Mouse (Mus musculus) heart, adult 18-20 months (tissue): ENCODE data around the gene Sh2d1b2. TPM values are rescaled to one million over a fixed set of nuclear protein-coding genes. Genes with fewer than 3 reads are reported as not detected.
A peak's percentile ranks its signal among the peaks of the same experiment; 100 is the strongest.
"Not testable (repeated sequence)": the region's sequence is repeated elsewhere in the genome, so short reads cannot be mapped to it uniquely, and the experiment has no call there.

Experiments used
- DNase-seq, 2 experiments: peaks; one replicate each; pipeline ENCODE4 v3.0.0; 2021 to 2022; ENCODE audit warnings: mixed read lengths in 1 of 2
- long read RNA-seq, 2 experiments: library from polyadenylated mRNA; stranded (forward); transcript quantifications; one replicate each; pipeline ENCODE4 v2.0.0; 2021
- total RNA-seq, 2 experiments: library from RNA; stranded (reverse); gene quantifications; 2 replicates each; pipeline ENCODE4 v1.2.3; 2021

Sh2d1b2 gene
- not detected for total RNA-seq
- long read RNA-seq, experiment 1 = 0 reads
- long read RNA-seq, experiment 2 = 0 reads

DNA sequence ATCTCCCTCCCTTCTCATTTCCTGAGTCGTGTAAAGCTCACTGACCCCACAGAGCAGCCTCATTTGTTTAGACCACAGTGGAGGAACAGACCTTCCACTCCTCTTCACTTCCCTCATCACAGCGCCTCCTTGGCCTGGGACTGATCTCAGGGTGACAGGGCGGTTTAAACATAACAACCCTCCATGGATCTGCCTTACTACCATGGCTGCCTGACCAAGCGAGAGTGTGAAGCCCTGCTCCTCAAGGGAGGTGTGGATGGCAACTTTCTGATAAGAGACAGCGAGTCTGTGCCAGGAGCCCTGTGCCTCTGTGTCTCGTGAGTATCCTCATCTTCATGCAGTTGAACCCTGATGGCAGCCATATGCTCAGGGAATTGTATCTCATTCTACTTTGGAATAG is at the start of gene Sh2d1b2:
Gene Sh2d1b2, plus strand, starts transcription at position 62 of the 400 bp plus-strand sequence.
- not testable (repeated sequence) for DNase-seq

DNA sequence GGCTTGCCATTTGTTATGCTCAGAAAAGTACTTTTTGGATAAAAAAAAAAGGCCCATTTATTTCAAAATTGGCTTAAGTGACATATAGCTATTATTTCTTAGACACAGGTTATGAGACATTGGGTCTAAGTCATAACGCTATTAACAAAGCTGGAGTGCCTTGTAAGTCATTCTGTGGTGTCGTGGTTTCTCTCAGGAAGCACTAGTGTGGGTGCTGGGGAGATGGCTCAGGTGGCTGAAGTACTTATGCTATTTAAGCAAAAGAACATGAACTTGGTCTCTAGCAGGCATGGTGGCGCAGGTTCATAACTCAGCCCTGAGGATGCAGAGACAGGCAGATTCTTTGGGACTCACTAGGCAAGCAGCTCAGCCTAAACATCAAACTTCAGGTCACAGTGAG is 47.4 kb upstream of the Sh2d1b2 start:
- no peak for DNase-seq

DNA sequence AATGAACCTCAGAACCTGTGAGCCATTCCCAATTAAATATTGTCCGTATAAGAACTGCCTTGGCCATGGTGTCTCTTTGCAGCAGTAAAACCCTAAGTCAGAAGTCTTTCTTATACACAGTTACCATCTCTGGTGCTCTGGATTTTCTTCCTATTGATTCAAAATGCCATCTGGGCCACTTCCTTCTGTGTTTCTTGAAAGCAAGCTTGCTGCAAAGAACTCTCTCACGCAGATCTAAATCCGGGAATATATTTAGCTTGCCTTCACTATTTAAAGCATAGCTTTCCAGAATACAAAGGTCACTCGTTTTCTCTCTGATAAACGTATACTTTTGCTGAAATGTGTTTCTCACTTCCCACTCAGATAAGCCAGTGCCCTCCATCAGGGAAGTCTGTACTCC is 46.0 kb upstream of the Sh2d1b2 start:
- DNase-seq = no peak

DNA sequence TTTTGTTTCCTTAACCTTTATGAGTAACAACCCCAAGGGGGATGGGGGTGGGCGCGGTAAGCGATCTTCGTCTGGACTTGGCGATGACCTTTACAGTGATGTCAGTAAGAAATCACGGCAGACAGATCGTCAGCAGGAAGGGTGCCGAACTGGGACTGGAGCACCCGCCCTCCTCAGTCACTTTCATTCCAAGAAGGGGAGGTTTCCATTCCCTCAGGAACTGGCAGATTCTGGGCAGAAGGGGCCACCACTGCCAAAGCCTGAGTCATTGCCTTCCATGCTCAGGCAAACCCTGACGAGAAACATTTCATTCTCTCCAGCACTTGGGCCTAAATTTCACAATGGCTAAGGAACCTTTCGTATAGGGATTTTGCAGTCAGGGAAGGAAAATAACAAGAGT is 43.9 kb upstream of the Sh2d1b2 start:
- peak; percentile 83 to 87 for DNase-seq

DNA sequence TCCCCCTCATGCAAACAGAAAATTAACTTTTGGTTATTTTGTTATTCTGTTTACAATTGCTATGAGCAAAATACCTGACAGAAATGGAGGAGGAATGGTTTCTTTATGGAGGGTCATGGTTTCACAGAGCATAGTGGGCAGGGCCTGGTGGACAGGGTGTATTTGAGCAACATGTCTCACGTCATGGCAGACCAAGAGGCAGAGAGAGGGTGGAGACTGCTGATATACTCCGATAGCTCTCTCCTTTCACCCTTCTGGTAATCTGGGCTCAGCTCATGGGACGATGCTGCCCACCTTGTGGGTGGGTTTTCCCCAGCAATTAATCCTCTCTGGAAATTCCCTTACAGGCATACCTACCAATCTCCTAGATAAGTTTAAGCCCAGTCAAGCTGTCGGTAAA is 42.3 kb upstream of the Sh2d1b2 start:
- DNase-seq = no peak

DNA sequence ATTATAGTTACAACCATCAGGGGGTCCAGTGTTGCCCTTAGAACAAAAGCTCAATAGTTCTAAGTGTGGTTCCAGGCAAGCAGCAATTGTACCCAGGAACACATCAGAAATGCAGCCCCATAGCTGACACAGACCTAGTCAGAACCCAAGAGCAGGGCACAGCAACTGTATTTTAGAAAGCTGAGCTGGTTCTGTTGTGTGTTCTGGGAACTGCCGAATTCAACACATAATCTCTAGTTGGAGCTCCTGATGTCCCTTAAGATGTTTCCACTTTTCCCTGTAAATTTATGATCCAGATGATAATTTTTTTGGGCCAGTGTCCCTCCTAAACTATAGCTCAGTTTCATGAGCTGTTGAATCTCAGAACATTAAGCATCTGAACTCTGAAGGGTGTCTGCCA is 40.6 kb upstream of the Sh2d1b2 start:
- DNase-seq = no peak

DNA sequence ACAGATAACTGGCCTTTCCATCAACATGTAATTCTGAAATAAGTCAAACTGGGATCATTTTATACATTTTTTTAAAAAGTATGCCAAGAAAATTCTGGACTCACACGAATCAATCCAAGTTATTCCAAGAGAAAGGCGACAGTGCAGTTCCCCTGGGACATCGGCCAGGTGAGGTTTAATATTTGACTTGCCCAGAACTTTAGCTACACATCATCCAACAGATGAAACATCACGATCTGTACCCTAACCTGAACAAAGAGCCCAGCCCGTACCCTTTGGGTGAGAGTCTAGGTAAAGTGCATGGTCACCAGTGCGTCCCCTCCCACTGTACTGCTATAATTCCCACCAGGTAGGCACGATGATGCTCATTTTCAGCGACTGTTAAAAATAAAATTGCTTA is 36.3 kb upstream of the Sh2d1b2 start:
- no peak for DNase-seq

DNA sequence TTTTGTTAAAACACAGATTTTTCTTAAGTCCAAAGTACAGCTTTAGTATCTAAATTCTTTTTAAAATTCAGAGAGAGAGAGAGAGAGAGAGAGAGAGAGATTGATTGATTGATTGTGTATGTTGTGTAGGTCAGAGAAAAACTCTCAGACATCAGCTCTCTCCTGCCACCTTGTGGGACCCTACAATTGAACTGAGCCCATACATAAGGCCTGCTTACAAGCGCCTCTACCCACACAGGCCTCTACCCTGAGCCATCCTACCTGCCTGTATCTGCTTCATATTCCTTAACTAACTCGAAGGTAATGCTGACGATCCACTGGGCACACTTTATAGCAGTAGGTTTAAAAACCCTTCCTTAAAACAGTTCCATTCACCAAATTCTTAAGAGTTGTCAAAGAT is 32.2 kb upstream of the Sh2d1b2 start:
- DNase-seq = peak; percentile 16 to 63

DNA sequence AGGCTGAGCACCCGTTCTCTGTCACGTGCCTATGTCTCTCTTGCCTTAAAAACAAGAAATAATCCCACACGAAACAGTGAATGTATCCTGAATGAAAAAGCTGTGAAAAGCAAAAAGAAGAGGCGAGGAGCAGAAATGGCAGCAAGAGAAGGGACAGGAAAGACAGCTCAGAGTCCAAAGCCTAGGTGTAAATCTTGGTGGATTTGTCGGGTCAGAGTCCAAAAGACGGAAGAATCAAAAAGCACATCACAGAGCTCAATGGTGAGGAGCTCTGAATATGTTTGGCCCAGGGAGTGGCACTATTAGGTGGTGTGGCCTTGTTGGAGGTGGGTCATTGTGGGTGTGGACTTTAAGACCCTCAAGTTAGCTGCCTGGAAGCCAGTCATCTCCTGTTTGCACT is 26.2 kb upstream of the Sh2d1b2 start:
- no peak for DNase-seq

DNA sequence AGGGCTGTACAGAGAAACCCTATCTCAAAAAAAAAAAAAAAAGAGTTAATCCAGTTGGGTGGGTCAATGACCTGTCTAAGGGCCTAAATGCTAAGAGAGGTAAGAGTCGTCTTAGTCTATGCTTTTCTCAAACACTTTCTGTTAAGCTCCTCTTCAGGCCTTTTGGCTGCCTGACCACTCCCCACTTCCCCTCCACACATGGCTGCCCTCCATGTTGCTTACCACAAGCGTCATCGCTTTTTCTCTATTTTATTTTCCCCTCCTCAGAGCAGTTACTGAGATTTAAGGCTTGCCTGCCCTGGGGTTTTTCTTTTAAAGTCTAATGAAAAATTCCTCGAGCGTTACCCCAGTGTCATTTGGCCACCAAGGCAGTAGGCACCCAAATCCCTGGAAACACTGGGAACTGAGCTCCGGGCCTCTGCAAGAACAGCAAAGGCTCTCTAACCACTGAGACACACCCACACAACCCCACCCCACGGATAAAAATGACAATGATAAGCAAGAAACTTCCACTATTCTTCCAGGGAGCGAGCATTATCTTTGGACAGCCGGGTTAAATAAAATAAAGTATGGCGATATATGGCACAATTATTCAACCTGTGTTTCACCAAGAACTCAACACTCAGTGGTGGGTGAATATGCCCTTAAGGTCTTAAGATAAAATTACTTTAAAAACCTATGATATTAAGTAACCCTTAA is 19.2 kb upstream of the Sh2d1b2 start:
- DNase-seq = no peak

DNA sequence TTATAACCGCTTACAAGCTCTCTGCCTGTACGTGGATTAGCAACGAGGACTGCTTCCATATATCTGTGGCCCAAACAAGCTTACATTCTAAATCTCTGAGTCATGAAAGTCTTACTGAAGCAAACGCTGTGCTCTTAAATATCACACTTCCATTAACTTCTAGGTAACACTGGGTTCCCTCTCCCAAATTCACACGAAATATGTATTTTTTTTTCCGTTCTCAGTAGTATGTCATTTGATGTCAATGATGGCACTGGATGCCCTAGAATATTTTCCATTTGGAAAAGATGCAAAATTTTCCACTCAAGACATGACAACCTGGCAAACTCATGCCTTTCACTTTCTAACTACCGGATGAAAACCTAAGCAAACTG is 18.2 kb upstream of the Sh2d1b2 start:
- DNase-seq = no peak

DNA sequence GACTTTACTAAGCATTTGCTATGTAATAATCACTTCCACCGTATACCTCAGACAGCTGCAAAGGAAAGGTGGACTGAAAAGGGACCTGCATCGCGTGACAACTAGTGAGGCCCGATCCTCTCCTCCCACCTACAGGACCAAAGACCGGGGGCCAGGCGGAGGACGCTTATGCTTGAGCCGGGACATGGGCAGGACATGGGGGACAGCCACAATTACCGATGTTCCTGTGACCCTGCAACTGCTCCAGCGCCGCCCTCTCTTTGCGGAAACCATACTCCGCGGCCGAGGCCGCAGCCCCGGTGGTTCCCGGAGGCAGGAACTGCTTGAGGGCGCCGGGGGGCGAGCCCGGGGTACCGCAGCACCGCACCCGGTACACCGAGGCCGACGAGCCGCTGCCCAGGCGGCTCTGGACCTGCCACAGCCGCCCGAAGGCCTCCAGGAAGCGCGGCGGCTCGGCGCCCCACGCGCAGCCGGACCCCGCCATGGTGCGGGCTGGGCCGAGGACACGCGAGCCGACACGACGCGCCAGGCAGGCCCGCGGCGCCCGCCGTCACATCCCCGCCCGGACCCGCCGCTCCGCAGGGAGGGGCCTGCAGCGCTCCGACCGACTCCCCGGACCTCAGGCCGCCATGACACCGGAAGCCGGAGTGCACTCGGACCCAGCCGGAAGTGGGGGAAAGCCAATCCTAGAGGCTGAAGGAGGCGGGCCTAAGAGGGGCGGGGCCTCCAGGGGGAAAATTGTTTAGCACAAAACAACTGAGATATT is 17.6 kb upstream of the Sh2d1b2 start, which contains the start of gene Uhmk1:
Gene Uhmk1, minus strand, starts transcription at position 641 of the 766 bp plus-strand sequence.
- DNase-seq = peak; percentile 94 to 95

DNA sequence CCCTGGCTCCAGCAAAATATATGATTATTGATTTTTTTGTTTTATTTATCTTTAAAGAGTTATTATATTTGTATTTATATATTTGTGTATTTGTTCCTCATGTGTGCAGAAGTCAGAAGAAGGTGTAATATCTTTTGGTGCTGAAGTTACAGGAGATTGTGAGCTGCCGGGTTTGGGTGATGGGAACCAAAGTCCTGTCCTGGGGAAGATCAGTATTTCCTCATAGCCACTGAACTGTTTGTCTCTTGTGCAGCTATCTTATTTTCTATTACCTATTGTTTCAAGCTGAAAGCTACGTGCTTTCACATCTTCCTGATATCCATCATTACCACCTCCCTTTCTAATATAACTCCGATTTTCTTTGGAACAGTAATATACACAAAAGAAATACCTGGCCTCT is 17.0 kb upstream of the Sh2d1b2 start:
- DNase-seq = no peak

DNA sequence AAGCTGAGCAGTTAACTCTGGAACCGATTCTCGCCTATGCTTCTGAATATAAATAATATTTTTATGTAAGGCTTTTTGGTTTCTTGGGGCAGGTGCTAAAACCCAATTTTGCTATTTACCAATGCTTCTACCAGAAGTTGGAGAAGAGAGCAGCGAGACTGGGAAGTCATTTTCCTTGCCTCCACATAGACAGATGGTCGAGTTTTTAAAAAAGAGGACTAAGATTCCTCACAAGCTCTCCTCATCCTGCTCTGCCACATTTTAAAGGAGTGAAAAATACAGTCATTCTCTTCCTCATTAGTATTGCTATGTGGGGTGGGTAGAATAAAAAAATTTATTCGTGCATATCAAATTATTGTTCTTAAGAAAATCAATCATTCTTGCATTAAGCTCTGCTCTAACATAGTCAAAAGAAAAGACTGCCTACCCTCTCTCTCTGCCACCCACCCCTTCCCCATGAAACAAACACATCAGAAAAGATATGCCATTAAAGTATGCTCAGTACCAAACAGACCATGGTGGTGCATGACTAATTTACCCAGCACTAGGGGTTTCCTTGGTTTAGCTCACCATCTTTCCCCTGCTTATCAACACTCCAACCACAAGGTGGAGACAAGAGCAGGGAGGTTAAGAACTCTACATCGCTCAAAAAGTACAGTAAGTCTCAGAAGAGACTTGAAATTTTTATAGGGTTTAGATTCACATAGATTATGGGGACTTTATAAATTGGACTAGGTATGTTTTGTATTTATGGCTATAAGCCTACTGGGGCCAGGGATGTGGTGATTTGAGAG is 14.3 kb upstream of the Sh2d1b2 start:
- no peak for DNase-seq

DNA sequence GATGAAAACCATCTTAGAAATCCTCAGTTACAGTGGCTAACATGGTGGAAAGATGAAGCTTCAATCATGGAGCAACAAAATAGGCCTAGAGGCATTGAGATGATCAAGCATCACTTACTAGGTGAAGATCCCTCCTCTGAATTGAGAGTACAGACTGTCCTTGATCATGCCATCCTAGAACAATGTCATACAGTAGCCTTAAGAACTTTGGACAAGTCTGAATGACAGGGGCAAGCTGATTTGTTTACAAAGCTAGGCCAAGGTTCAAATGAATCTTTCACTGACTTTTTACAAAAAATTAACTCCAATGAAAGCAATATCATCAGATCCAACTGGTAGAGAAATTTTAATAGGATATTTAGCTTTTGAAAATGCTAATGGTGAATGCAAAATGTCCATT is 12.2 kb upstream of the Sh2d1b2 start:
- DNase-seq = no peak

DNA sequence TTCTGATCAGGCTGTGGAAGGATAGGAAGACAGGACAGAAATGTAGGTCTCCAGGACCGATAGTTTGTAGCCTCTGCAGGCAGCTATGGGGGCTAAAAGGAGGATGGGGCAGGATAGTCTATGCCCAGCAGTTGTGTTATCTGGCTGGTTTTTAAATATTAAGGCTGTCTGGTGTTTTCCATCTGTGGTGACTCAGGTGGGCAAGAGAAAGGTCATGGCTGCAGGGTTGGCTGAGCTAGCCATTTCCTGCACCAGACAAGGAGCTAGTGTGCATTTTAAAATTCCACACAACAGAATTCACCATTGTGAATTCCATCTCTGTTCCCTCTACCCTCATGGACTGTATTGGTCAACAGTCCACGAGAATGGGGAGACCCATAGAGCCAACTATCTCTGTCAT is 9.3 kb upstream of the Sh2d1b2 start:
- no peak for DNase-seq

DNA sequence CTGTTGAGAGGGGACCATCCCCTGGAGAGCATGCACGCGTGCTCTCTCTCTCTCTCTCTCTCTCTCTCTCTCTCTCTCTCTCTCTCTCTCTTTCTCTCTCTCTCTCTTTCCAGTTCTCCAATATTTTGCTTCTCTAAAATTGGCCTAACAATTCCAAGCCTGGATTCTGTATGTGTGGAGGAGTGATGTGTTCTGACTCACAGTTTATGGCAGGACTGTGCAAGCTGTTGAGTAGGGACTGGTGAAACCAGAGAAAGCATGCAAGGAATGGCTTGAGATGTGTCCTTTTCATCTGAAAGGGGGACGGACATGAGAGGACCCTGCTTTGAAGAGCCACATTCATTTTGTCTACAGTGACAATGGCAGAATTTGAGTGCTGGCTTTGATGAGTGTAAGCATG is 12.5 kb downstream of the Sh2d1b2 start:
- no peak for DNase-seq

DNA sequence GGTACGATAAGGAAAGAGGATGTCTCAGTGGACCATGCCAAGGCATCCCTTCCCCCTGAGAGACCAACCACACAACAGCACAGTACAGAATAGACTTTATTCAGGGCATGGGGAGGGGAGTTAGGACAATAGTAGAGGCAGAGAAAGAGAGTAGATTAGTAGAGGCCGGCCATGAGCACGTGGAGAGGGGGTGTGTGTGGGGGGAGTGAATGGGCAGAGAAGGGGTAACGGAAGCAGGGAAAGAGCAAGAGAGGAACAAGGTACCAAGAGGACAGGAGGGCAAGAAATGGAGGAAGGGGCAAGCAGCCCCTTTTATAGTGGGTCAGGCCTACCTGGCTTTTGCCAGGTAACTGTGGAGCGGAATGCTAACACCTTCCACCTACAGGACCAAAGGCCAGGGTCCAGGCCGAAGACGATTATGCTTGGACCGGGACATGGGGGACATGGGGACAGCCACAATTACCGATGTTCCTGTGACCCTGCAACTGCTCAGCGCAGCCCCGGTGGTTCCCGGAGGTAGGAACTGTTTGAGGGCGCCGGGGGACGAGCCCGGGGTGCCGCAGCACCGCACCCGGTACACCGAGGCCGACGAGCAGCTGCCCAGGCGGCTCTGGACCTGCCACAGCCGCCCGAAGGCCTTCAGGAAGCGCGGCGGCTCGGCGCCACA is 22.5 kb downstream of the Sh2d1b2 start:
- no peak for DNase-seq

DNA sequence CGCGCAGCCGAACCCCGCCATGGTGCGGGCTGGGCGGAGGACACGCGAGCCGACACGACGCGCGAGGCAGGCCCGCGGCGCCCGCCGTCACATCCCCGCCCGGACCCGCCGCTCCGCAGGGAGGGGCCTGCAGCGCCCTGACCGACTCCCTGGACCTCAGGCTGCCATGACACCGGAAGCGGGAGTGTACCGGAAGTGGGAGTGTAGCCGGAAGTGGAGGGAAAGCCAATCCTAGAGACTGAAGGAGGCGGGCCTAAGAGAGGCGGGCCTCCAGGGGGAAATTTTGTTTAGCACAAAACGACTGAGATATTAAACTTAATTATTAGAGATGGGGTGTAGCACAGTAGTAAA is 23.0 kb downstream of the Sh2d1b2 start:
- DNase-seq = peak; percentile 91

DNA sequence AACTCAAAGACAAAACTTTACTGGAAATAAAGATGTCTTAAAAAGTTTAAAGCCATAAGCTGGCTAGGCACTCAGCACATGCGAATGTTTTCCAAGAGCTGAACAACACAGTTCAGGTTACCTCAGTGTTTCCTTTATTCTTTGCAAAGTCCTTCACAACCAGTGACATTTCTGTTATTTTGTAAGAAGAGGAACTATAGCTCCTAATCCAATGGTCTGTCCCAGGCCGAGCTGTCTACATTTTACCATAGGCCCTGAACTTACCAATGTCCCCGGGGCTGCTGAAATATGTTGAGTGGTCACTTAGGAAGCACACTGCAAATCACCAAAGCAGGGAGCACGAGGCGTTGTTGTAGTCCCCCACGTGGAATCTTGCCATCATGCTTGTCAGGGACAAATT is 37.7 kb downstream of the Sh2d1b2 start:
- DNase-seq = no peak

DNA sequence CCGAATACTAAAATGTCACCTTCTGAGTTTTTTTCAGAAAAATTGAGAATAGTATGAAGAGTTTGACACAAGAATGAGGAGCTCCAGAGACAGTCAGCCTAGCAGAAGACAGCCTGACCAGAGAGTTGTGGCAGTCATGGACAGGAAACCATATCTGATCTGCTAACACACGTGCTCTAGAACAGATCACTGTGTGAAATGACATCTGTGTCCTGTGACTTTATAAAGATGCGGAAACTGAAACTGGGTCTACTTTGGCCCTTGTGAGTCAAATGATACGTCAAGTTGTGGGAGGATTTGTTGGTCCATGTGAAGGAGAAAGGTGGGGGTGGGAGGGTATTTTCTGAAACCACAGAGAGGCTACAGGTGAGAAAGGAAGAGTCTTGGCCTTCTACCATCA is 38.1 kb downstream of the Sh2d1b2 start:
- no peak for DNase-seq

DNA sequence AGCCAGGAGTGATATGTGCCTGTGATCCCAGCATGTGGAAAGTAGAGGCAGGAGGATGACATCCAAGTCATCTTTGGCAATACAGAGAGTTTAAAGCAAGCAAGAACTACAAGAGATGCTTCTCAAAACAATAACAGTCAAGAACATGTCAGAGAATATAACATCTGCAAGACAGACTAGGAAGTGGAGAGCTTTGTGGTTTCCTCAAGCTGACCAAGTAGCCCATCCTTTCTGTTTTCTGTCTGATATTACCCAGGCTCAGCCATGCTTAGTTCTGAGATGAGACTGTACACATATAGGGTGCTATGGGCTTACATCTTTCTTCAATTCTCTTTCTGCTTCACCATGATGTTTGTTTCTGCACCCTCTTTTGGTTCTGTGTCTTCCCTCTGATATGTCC is 40.7 kb downstream of the Sh2d1b2 start:
- DNase-seq = no peak

DNA sequence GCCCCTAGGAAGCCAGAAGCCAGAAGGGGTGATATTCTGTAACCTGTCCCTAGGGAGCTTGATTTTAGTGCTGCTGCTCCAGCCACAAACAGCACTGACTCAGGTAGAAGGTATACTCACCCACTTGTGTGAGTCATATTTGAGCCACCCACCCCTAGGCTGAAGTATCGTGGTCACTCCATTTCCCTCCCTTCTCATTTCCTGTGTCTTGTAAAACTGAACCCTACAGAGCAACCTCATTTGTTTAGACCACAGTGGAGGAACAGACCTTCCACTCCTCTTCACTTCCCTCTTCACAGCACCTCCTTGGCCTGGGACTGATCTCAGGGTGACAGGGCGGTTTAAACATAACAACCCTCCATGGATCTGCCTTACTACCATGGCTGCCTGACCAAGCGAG is 44.5 kb downstream of the Sh2d1b2 start, which contains the start of gene Sh2d1b1:
Gene Sh2d1b1, plus strand, starts transcription at position 305 of the 400 bp plus-strand sequence.
- no peak for DNase-seq
